Mouse (Mus musculus) fibroblast of lung, adult 2 months (primary cell): ENCODE results near the gene Pgm5.

Experiments
- DNase-seq: peaks from one replicate; pipeline ENCODE4 v3.0.0-alpha.2; 2011; ENCODE audit warnings: low read depth

The Pgm5 gene

DNA sequence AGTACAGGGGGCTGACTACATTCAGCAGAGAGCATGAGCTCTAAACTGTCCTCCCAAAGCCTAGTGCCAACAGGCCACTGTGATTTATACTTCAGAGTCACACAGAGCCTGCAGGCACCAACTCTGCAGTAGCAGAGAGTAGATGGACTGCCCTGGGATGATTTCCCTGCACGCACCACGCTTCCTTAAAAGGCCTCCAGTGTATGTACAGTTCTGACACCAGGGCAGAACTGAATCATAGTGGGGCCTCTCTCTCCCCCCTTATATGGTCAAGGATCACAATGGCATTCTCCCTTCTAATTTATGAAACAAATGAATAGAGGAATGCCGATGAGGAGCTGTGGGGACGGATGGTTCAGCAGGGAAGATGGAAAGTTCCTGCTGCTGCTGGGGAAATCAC, 91.3 kb downstream of the Pgm5 start:
- DNase-seq = no peak

DNA sequence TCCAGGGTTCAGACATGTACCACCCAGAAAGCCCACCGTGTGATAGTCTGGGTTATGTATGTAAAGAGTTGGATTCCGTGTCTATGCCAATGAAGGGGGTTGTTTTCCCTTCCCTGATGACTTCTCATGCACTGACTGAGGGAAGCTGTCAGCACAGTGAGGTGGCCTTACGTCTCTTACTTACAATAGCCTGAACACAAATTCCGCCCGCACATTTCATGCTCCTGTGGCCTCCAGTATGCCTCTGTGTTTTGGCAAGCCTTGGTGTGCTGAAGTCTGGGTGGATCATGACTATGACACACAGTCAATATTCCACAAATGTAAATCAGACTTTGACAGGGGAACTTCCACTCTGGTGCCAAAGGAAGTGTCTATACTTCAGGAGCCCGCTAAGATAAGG, 94.3 kb downstream of the Pgm5 start:
- DNase-seq = no peak

DNA sequence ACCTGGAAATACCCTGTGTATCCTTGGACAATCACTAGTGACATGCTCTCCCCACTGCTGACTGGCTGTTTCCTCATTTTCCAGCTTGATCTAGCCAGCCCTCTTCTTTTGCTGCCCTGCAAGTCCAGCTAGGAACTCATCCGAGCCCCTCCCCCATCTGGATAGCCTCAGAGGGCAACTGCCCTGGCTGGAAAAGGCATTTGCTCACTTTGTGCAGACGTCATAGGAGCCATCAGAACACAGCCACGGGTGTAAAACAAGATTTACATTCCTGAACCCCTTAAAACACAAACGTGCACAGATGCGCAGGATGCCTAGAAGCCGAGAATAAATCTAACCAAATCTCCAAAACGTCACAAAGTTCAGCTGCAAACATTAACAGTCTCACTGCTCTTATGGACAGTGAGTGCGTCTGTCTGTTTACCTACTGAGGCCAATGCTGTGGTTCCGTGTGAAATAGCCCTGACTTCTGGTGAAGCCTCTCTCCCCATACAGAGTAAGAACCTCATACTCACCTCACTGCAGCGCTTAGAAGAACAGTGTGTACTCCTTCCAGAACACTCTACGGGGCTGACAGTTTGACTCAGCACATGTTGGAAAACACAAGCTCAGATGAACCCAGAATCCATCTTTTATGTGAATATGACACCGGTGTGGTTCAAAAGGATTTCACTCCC, 99.0 kb downstream of the Pgm5 start:
- no peak for DNase-seq

DNA sequence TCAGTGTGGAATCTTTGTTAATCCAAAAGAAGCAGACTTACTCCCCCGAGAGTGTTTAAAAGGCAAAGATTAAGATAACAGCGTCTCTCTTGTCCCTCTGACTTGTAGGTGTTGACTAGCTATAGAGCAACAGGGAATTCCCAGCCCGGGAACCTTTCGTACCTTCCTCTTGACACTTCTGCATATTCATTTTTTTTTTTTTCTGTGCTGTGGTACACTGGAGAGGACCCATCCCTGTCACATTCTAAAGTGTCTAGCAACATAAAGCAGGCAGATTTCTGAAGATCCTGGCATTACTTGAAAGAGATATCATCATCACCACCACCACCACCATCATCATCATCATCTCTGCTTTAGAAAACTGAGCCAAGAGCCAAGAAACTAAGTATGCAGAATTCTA, 105.0 kb downstream of the Pgm5 start:
- DNase-seq = no peak

DNA sequence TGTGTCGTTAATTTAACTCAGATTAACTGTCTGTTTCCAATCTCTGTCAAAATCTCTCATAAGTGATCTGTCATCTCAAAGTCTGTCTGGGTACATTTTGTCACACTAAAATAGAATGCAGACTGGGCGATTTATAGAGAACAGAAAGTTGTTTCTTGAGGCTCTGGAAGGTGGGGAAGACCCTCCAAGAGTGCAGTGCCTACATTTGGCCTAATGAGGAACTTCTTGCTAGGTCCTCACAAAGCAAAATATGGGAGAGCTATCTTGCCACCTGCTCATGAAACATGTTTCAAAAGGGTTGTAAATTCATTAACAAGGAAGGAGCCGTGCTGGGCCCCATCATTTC, 107.2 kb downstream of the Pgm5 start:
- DNase-seq = no peak

DNA sequence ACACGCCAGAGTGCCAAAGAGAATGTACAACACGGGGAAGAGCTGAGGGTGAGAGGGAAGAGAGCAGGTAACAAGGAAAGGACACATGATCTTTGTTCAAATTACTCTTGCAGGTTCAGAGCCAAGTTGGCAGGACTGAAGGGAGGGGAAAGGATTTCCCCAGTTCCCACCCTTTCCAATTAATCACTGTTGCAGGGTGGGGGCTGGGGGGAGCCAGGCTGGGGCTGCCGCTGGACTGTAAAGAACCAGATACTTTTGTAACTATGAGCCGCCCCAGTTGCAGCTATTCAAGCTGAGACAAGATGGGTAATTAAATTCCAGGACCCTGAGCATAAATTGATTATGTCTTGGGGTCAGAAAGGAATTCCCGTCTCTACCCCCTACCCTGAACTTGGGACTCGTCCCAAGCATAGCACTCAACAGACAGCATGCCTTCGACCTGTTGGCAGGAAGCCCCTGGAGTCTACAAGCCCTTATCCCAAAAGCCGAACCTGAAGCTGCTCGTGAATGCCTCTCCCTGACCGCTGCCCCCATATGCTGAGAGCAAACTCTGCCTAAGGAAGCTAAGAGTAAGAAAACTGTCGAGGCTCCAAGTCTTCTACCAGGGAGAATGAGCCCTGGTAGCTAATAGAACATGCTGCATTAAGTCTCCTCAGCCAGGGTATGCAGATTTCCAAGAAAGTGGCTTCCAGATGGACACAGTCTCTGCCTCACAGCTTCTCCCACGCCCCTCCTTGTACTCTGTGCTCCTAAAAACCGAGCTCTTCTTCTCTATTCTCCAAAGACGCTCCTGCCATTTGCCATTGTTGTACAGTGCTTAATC, 107.8 kb downstream of the Pgm5 start:
- no peak for DNase-seq

DNA sequence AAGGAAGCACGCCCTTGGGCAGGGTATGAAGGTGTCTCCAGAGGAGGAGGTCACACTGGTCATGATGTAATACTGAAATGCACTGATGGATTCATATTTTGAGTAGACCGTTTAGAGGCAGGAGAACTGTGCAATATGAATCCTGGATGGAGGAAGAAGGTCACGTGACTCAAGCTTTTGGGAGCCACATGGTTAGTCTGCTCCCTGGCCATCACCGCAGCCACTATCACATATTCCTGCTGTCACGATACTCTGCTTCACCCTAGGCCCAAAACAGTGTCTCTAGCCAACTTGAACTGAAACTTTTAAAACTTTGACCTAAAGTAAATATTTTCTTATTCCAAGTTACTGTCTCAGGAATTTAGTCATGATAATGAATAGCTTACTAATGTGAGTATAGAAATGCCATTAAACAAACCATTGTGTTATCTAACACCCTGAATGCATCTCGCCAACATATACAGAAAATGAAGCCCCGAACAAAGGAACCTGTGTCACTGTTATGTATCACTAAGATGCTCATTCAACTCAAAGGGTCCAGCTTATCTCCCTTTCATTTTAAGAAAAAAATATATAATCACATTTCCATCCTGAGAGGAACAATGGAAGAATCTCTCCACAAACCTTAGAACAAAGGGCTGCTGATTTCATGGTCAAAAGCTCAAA, 108.6 kb downstream of the Pgm5 start:
- DNase-seq = no peak

DNA sequence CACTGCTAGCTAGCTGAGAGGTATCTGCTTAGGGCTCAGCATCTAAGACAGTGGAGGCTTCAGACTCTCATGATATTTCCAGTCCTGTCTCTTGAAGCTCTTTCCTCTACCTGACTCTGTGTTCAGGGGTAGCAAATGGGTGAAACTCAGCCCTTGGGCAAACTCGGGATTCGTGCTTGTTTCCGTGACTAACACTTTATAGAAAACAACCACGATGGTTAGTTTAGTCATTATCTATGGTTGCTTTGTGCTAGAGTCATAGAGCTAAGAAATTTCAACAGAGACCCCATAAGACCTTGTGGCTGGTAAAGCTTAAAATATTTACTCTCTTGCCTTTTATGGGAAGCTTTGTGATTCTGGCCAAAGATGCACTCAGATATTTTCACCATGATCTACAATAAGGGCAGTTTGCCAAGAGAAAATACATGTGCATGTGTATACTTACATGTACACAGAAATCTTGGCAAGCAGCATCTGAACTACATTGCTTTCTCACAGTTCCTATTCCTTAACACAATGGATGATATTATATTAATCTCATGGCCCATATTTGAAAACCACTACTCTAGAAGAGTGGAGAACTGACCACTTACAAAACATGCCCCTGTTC, 115.3 kb downstream of the Pgm5 start:
- no peak for DNase-seq

DNA sequence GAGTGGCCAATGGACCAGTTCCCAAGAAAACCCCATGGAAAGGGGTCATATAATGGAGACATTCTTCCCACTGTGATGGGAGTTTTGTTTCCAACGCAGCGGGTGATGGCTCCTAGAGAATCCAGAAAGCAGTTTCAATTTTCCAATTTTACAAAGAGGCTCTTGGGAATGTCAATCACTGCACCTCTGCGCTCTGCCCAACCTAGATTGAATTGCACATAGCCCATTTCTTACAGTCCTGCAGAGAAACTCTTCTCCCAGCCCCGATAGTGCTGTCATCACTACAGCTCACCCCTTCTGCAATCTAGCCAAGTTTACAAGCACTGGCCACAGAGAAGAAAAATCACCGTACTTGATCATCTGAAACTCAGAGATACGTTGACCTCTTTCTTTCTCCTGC, 119.0 kb downstream of the Pgm5 start:
- DNase-seq = no peak

DNA sequence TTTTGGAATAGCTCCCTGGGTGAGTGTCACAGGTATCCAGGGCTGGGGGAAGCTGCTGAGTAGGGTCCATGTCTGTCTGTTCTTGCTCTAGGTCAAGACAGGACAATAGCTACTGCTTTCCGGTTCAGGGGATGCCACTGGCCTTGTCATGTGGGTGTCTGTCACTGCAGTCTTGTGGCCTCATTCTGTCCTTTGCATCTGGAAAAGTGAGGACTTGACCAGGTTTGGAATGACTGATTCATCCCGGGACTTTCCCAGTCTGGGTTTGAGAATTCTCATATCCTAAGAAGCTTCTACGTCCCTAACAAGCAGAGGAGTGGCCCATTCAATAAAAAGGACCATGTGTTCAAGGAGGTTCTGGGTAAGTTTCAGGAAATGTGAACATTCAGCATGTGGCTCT, 122.9 kb downstream of the Pgm5 start:
- no peak for DNase-seq

DNA sequence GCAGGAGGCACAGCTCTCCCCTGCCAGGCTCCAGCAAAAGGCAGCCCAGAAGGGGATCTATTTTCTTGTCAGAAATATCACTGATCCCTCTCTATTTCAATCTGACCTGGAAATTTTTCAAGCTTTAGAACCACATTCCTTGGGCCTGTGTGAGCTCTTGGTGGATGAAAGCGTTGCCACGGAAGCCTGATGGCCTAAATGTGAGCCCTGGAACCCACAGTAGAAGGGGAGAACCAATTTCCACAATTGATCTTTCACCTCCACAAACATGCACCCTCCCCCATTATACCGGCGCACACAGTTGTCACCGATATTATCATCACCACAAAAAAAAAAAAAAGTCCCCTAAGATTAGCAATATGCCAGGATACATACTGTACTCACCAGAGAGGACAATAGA, 123.6 kb downstream of the Pgm5 start:
- no peak for DNase-seq

DNA sequence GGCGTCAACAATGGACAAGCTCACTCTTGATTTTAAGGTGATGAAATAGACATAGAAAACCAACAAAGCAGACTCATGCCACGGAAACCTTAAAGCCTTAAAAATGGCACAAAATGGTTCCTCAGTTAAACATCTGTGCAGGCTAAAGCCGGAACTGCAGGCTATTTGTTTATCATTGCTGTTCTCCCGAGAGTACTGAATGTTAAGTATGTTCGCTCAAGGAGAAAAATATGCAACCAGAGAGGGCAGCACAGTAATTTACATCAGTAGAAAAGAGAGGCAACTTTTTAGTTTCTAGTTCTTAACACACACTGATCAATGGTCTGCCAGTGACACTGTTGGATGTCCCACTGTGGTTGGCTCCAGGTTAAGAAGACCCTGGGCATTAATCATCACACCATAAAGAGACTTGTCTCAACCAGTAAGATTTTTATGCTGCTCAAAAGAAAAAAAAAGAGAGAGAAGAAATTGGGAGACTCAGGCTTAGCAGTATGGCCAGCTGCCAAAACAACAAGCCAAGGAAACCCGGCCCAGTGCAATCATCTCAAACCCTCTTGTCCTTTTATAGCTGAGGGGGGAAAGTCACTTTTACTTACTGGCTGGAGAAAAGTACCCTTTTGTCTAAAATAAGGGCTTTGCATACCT, 126.0 kb downstream of the Pgm5 start:
- no peak for DNase-seq

DNA sequence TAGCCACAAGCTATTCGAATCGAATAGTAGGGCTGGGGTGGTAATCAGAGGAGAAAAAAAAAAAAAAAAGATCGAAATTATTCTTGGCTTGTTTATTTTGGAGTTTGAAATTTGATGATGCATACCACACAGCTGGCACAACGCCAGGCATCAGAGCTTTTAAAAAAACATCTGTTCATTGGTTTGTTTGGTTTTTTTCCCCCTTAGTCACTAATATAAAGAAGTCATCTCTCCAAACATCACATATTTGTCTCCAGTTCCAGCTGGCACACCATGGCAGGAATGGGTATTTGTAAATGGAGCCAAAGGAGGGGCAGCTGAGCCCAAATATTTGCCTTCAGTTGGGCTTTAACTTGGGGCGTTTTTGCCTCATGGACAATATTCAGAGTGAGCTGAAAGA, 131.0 kb downstream of the Pgm5 start:
- peak; percentile 84 for DNase-seq

DNA sequence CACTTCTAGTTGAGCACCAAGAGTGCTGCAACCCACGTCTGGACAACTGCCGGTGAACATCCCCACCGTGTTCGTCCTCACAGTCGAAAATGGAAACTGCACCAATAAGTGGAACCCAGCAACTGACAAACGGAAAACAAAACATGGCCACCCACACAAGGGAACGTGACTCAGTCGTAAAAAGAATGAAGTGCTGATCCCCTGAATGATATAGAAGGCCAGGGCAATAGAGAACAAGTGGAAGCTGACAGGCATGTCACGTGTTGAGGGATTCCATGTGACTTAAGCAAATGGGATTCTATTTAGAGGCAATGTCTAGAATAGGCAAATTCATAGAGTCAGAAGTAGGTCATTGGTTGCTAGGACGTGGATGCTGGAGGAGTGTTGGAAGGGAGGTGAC, 137.3 kb downstream of the Pgm5 start:
- no peak for DNase-seq

DNA sequence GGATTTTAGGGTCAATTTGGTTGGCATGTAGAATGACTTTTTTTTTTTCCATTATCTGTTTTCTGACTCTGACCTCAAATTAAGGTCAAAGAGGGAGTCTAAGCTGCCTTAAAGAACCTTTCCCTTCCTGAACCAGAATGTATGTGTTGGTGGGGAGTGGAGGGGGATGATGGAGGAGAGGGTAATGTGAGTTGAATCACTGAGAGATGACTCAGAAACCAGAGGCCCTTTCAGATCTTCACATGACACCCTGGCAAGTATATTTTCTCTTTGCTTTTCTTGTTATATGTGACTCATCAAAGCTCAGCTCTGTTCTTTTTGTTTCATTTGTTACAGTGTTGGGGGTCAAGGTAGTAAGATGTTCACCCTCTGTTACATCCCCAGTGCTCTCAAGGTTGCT, 141.2 kb downstream of the Pgm5 start:
- no peak for DNase-seq

DNA sequence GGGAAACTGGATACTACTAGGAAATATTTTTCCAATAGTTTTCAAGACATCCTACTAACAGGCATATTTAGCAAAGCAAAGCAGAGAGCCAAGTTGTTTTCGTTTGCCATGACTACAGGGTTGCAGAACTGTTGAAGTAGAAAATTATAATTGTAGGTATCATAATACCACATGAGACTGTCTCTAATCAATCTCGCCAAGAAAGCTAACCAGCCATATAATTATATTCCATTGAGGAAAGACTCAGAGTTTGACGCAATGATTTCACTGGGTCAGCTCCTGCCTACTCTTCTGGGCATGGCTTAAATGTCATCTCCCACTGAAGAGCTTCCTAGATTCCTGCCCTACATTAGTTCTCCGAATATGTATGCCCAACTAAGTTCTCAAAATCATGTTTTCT, 142.2 kb downstream of the Pgm5 start:
- no peak for DNase-seq

DNA sequence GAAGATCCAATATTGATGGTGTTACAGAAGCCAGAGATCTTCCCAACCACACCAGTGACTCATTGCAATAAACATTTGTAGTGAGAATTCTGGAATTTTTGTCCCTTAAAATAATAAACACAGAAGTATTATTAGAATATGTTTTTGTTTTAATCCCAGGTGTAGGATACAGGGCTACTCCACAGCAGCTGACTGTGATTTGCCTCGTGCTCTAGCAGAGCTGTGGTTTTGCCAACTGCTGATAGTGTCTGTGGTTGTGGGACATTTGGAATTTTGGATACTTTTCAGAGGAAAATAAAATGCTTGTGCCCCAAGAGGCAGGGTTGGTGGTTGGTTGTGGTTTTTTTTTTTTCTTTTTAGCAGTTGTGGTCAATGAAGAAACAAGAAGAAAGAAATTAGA, 143.6 kb downstream of the Pgm5 start:
- DNase-seq = no peak

DNA sequence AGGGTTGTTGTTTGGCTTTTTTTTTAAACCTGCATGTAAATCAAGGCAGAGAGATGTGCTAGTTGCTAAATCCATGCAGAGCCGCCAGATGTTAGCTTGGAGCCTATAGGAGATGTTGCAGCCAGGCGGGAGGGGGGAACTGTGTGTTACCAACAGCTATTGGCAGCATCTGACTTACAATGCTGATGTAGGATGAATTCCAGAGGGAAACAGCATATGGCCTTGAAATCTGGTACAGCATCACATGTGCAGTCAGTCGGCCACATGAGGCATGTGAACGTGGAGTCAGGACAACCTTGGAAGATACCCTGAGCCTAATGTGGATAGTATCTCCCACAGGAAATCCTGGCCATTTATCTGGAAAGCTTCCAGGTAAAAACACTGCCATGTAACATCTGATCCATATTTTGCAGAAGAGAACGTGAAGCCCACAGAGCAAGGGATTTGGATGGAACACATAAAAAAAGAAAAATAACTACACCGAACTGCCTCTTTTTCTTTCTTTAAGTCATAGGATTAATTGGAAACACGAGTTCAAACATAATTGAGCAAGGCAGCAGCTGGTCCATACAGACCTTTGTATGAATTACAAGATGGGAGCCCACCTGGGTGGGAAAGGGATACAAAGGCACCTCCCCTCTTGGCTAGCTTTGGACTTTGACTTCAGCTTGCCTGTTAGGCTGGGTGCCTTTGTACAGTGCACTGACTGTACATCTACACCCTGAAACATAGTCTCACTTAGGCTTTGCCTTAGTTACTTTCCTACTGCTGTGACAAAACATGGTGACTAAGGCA, 145.2 kb downstream of the Pgm5 start:
- DNase-seq = no peak

DNA sequence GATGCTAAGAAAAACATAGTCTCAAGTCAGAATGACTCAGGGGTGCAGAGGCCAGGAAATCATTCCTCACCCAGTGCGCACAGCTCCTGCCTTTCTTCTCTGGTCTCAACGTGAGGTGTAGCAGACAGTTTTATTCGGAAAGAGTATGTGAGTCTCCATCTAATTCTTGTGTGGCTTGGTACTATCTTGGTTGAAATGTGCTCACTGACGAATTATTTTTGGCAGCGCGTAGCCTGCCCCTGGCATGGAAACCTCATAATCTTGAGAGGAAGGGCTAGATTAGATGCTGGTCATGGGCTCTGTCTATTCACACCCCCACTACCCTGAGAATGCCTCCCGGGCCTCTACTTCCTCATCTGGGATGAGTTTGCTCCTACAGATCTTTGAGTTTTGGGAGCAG, 153.6 kb downstream of the Pgm5 start:
- no peak for DNase-seq

DNA sequence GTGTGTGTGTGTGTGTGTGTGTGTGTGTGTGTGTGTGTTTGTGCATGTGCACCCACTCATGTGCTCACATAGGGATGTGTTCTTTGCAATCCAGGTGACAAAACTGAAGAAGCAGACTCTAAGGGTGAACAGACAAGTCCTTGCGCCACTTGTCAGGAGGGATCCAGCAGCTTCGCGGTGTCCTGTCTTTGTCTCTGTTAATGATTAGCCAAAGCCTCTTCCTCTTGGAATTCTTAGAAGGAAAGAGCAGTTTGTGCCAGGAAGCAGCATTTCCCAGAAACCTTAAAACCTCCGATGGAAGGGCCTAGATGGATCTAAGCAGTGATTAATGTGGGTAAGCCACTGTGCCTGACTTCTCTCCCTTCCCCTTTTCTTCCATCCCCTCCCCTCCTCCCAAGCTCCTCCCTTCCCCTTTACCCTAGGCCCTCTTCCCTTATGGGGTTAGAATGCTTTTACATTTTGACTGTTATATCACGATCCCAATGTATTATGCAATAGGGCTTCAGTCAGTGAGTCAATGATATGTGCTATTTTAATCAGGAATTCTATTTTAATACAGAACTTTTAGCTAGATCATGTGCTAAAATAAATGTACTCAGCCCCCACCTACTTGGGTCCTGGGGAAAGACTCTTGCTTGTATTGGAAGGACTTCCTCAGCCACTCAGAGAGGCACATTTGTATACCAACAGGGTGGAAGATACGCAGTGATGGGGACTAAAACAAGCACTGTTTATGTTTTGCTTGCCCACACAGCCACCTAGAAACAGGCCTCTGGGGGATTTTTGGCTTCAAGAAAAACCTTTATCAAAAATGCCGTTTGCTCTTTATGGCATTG, 154.4 kb downstream of the Pgm5 start:
- DNase-seq = no peak

DNA sequence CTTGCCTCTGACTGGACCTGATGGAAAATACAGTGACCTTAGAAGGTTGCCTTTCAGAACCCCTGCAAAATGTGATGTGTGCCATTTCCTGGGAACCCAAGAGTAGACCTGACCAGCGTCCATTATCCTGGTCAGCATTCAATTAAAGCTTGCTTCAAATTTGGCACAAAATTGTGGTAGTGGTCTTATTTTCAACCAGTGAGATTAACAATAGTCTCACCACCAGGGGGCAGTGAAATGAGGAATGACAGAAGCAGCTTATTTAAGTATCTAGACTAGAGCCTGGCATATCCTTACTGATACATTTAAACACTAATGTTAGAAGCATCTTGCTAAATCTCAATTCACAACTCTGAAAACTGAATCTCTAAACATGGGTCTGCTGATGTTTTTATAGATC, 156.3 kb downstream of the Pgm5 start:
- no peak for DNase-seq
